Mouse (Mus musculus) E14TG2a.4 (cell line): ENCODE measurements around the gene Csnk1d.

Experiments
- CTCF ChIP-seq: conservative IDR thresholded peaks from 2 replicates; pipeline ENCODE4 v1.5.1; 2014; ENCODE audit warnings: low read length
- NANOG ChIP-seq: IDR thresholded peaks from 2 replicates; pipeline ENCODE4 v1.6.1; 2014; ENCODE audit warnings: borderline replicate concordance, low read length, mixed read lengths
- POU5F1 ChIP-seq: IDR thresholded peaks from 2 replicates; pipeline ENCODE4 v1.6.1; 2014; ENCODE audit warnings: low read length, borderline replicate concordance

- TF ChIP-seq CTCF (no peak; the same call in 1 of the 2 replicates), POU5F1 (no peak), NANOG (no peak)
Observed at GRCm38 (mm10) chr11:120964195-120965157, 26.7 kb downstream of the Csnk1d start.
